Mouse (Mus musculus) midbrain, embryonic 13.5 days (tissue): ENCODE data around the gene Tmprss2. TPM values are rescaled to one million over a fixed set of nuclear protein-coding genes. Genes with fewer than 3 reads are reported as not detected.

ENCODE experiments used
- ATAC-seq: fragments of 200-750 bp; cut with Nextera tagmentation; 2 replicates; pipeline ENCODE4 v1.8.0; 2017; ENCODE audit warnings: mild to moderate bottlenecking, moderate TSS enrichment, moderate library complexity
- H3K27ac ChIP-seq: fragments of 300-500 bp; sonication (generic); 2 replicates; pipeline ENCODE4 v1.5.1; 2015; ENCODE audit warnings: inconsistent platforms, mild to moderate bottlenecking, moderate library complexity
- H3K27me3 ChIP-seq: fragments of 300-500 bp; sonication (generic); 2 replicates; pipeline ENCODE4 v1.6.1; 2015; ENCODE audit warnings: mild to moderate bottlenecking, inconsistent platforms
- H3K36me3 ChIP-seq: fragments of 300-500 bp; sonication (generic); 2 replicates; pipeline ENCODE4 v1.6.1; 2015; ENCODE audit warnings: mild to moderate bottlenecking, inconsistent platforms
- H3K4me1 ChIP-seq: fragments of 300-500 bp; sonication (generic); replicated peaks from 2 replicates; pipeline ENCODE4 v1.6.1; 2015; ENCODE audit warnings: inconsistent platforms
- H3K4me2 ChIP-seq: fragments of 300-500 bp; sonication (generic); replicated peaks from 2 replicates; pipeline ENCODE4 v1.6.1; 2015; ENCODE audit warnings: moderate library complexity, mild to moderate bottlenecking, inconsistent platforms
- H3K4me3 ChIP-seq: fragments of 300-500 bp; sonication (generic); replicated peaks from 2 replicates; pipeline ENCODE4 v1.5.1; 2015; ENCODE audit warnings: mild to moderate bottlenecking, inconsistent platforms
- H3K9ac ChIP-seq: fragments of 300-500 bp; sonication (generic); replicated peaks from 2 replicates; pipeline ENCODE4 v1.6.1; 2015; ENCODE audit warnings: mild to moderate bottlenecking, inconsistent platforms
- H3K9me3 ChIP-seq: fragments of 300-500 bp; sonication (generic); 2 replicates; pipeline ENCODE4 v1.6.1; 2016; ENCODE audit warnings: mild to moderate bottlenecking, inconsistent platforms
- WGBS: fragments of 180-500 bp; shearing (Covaris S2); methylation state at CpG from one replicate; pipeline ENCODE4 v1.1.7; 2015; 5-methylcytosine and 5-hydroxymethylcytosine counted together
- polyA plus RNA-seq: library from polyadenylated mRNA; unstranded; fragments of >200 nt; fragmentation: Nextera tagmentation; extraction: Ambion mirVana; gene quantifications from 2 replicates; pipeline ENCODE4 v1.2.1, GENCODE M21; 2015

Gene Tmprss2
- polyA plus RNA-seq, 1 experiment from 2014 or later = 0.05 TPM

GRCm38 (mm10) chr16:97569426-97569825, 41.6 kb downstream of the Tmprss2 start:
- no peak overlapping the region for H3K9ac ChIP-seq
- H3K4me3 ChIP-seq = no peak overlapping the region
- no peak overlapping the region for H3K27ac ChIP-seq
- no peaks in the 10 kb centered on the region for H3K36me3 ChIP-seq
- H3K4me1 ChIP-seq = no peaks in the 10 kb centered on the region
- H3K9me3 ChIP-seq = no peaks in the 10 kb centered on the region
- WGBS = 62% methylated on average over 1 of the region's 1 CpGs
- no peak for ATAC-seq
- H3K4me2 ChIP-seq = no peak overlapping the region
- H3K27me3 ChIP-seq = no peaks in the 10 kb centered on the region

- ATAC-seq = no peak
- no peak overlapping the region for H3K4me2 ChIP-seq
- H3K9ac ChIP-seq = no peak overlapping the region
- H3K27me3 ChIP-seq = no peaks in the 10 kb centered on the region
- H3K4me3 ChIP-seq = no peak overlapping the region
- H3K27ac ChIP-seq = no peak overlapping the region
- no peaks in the 10 kb centered on the region for H3K36me3 ChIP-seq
- 67% methylated on average over 9 of the region's 9 CpGs for WGBS
- H3K4me1 ChIP-seq = no peaks in the 10 kb centered on the region
- no peaks in the 10 kb centered on the region for H3K9me3 ChIP-seq
Observed at GRCm38 (mm10) chr16:97568662-97569061, 42.3 kb downstream of the Tmprss2 start.

GRCm38 (mm10) chr16:97544340-97544739, 66.7 kb downstream of the Tmprss2 start:
- H3K9me3 ChIP-seq = peaks cover 5% of the 10 kb centered on the region
- H3K9ac ChIP-seq = no peak overlapping the region
- no peak overlapping the region for H3K4me2 ChIP-seq
- no peaks in the 10 kb centered on the region for H3K4me1 ChIP-seq
- H3K27ac ChIP-seq = no peak overlapping the region
- WGBS = 81% methylated on average over 4 of the region's 4 CpGs
- H3K4me3 ChIP-seq = no peak overlapping the region
- no peaks in the 10 kb centered on the region for H3K36me3 ChIP-seq
- H3K27me3 ChIP-seq = no peaks in the 10 kb centered on the region
- ATAC-seq = no peak

- H3K9ac ChIP-seq = no peak overlapping the region
- H3K4me1 ChIP-seq = peaks cover 28% of the 10 kb centered on the region
- ATAC-seq = no peak
- H3K27ac ChIP-seq = no peak overlapping the region
- H3K9me3 ChIP-seq = peaks cover 5% of the 10 kb centered on the region
- no peaks in the 10 kb centered on the region for H3K36me3 ChIP-seq
- WGBS = 58% methylated on average over 1 of the region's 1 CpGs
- H3K4me2 ChIP-seq = no peak overlapping the region
- no peak overlapping the region for H3K4me3 ChIP-seq
- H3K27me3 ChIP-seq = no peaks in the 10 kb centered on the region
Observed at GRCm38 (mm10) chr16:97536859-97537258, 74.1 kb downstream of the Tmprss2 start.

DNA sequence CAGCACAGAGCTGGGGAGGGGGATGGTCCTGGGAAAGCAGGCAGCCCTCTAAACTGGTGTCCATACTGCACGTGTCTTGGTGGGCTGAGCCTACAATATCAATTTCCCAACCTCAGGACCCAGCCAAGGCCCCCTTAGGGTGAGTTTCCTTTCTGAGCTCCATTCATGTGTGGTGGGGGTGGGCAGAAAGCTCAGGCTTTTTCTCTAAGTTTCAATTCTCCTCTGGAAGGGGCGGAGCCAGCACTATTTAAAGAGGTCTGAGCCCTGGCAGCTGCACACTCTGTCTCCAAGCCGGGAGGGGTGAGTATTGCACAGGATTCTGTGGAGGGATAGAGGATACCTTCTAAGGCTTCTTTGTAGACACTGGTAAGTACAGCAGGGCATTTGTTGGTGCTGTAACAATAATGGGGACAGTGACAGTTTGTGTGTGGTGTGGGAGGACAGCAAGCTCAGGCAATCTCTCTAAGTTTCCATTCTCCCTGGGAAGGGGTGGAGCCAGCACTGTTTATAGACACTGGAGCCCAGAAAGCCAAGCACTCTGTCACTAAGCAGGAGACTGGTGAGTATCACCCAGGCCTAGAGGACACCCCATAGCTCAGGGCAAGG, 75.1 kb downstream of the Tmprss2 start:
- Histone ChIP-seq H3K27ac (peak overlapping the region; percentile 54; the same call in 1 of the 2 replicates), H3K4me1 (peaks cover 28% of the 10 kb centered on the region), H3K9ac (peak overlapping the region; percentile 48; the same call in 1 of the 2 replicates), H3K36me3 (no peaks in the 10 kb centered on the region), H3K27me3 (no peaks in the 10 kb centered on the region), H3K9me3 (no peaks in the 10 kb centered on the region), H3K4me3 (no peak overlapping the region), H3K4me2 (peak overlapping the region; percentile 11; the same call in 1 of the 2 replicates)
- WGBS = 3% methylated on average over 3 of the region's 3 CpGs
- ATAC-seq = peak; percentile 88

DNA sequence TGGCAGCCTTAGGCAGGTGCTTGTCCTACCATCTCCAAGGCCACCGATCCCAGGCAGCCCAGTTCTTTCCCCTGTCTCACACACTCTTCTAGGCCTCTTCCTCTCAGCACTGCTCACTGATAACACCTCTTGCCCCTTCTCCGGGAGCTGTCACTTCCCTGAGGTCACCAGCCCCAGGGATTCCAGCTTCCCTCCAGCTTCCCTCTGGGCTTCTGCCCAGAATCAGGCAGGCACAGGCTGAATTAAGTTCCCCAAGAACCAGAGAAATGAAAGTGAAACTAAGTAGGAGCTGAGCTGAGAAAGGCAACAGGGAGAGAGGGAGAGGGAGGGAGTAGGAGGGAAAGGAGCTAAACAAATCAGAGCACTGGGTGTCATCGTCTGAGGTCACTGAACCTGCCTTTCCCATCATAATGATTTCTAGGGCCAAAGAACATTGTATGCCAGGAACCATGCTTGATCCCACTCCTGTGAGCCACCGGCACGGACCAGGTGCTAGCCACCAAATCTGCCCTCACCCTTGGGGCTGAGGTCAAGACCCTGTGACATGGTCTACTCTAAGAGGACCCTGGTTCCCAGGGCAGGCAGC, 76.0 kb downstream of the Tmprss2 start:
- ATAC-seq = 0 out of 2 replicates have a peak, but pooled peaks have one; percentile 12
- WGBS = 45% methylated on average over 5 of the region's 5 CpGs
- 0 out of 2 replicates have a peak overlapping the region, but pooled peaks have one; percentile 13 for H3K4me2 ChIP-seq

GRCm38 (mm10) chr16:97534448-97534847, 76.5 kb downstream of the Tmprss2 start:
- Histone ChIP-seq H3K36me3 (no peaks in the 10 kb centered on the region), H3K9ac (peak overlapping the region; percentile 32; the same call in 1 of the 2 replicates), H3K4me1 (peaks cover 28% of the 10 kb centered on the region), H3K9me3 (no peaks in the 10 kb centered on the region), H3K27me3 (no peaks in the 10 kb centered on the region), H3K4me3 (no peak overlapping the region), H3K27ac (0 out of 2 replicates have a peak overlapping the region, but pooled peaks have one; percentile 51), H3K4me2 (0 out of 2 replicates have a peak overlapping the region, but pooled peaks have one; percentile 13)
- WGBS = 44% methylated on average over 1 of the region's 1 CpGs
- no peak for ATAC-seq

More for the DNA sequence above, 76.0 kb downstream of the Tmprss2 start:
- Histone ChIP-seq H3K27me3 (no peaks in the 10 kb centered on the region), H3K36me3 (no peaks in the 10 kb centered on the region), H3K4me1 (peaks cover 28% of the 10 kb centered on the region), H3K9me3 (no peaks in the 10 kb centered on the region), H3K4me3 (no peak overlapping the region), H3K27ac (peak overlapping the region; percentile 51), H3K9ac (peak overlapping the region; percentile 32; the same call in 1 of the 2 replicates)

DNA sequence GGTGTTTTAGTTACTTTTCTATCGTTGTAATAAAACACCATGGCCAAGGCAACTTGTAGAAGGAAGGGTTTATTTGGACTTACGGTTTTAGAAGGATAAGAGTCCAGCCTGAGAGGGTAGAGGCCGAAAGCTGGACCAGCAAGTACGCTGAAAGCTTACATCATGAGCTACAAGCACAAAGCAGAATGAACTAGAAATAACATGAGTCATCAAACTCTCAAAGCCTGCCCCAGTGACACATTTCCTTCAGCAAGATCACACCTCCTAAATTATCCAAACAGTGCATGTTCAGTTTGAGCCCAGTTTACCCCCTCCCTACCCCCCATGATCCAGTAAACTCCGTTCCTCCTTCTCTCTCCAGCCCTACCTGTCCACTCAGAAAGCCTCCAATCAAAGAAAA, 77.2 kb downstream of the Tmprss2 start:
- no peak overlapping the region for H3K9ac ChIP-seq
- 91% methylated on average over 5 of the region's 5 CpGs for WGBS
- no peak overlapping the region for H3K4me2 ChIP-seq
- H3K9me3 ChIP-seq = no peaks in the 10 kb centered on the region
- no peak overlapping the region for H3K27ac ChIP-seq
- H3K27me3 ChIP-seq = no peaks in the 10 kb centered on the region
- peaks cover 28% of the 10 kb centered on the region for H3K4me1 ChIP-seq
- H3K4me3 ChIP-seq = no peak overlapping the region
- ATAC-seq = no peak
- H3K36me3 ChIP-seq = no peaks in the 10 kb centered on the region

GRCm38 (mm10) chr16:97533126-97533525, 77.9 kb downstream of the Tmprss2 start:
- Histone ChIP-seq H3K36me3 (no peaks in the 10 kb centered on the region), H3K9ac (no peak overlapping the region), H3K4me2 (no peak overlapping the region), H3K4me1 (peaks cover 28% of the 10 kb centered on the region), H3K9me3 (no peaks in the 10 kb centered on the region), H3K27ac (no peak overlapping the region), H3K27me3 (no peaks in the 10 kb centered on the region), H3K4me3 (no peak overlapping the region)
- 88% methylated on average over 1 of the region's 1 CpGs for WGBS
- ATAC-seq = no peak

GRCm38 (mm10) chr16:97529241-97529640, 81.8 kb downstream of the Tmprss2 start:
- H3K27me3 ChIP-seq = no peaks in the 10 kb centered on the region
- WGBS = 93% methylated on average over 2 of the region's 2 CpGs
- H3K4me1 ChIP-seq = no peaks in the 10 kb centered on the region
- H3K4me2 ChIP-seq = no peak overlapping the region
- ATAC-seq = no peak
- no peak overlapping the region for H3K4me3 ChIP-seq
- H3K9me3 ChIP-seq = no peaks in the 10 kb centered on the region
- H3K36me3 ChIP-seq = no peaks in the 10 kb centered on the region
- no peak overlapping the region for H3K27ac ChIP-seq
- H3K9ac ChIP-seq = no peak overlapping the region

DNA sequence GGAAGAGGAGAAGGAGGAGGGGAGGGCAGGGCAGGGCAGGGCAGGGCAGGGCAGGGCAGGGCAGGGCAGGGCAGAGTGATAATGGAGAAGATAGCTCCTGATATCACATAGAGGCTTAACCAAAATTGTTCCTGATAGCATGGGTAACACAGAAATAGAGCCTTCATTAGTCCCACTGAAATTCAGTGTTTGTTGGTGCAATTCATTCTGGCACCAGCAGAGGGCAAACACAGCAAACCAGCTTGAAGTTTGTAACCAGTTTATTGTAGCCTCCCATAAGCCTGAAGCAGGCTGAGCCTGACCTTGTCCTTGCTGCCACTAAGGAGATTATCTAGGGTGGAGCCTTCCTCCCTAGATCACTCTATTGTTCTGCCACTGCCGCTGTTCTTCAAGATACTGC, 88.0 kb downstream of the Tmprss2 start:
- Histone ChIP-seq H3K27me3 (no peaks in the 10 kb centered on the region), H3K36me3 (no peaks in the 10 kb centered on the region), H3K27ac (no peak overlapping the region), H3K4me3 (no peak overlapping the region), H3K4me1 (no peaks in the 10 kb centered on the region), H3K9me3 (no peaks in the 10 kb centered on the region), H3K9ac (no peak overlapping the region), H3K4me2 (no peak overlapping the region)
- 0 out of 2 replicates have a peak, but pooled peaks have one; percentile 53 for ATAC-seq
- WGBS = 9% methylated on average over 1 of the region's 1 CpGs

- H3K4me3 ChIP-seq = no peak overlapping the region
- H3K27me3 ChIP-seq = no peaks in the 10 kb centered on the region
- H3K9me3 ChIP-seq = no peaks in the 10 kb centered on the region
- H3K4me1 ChIP-seq = no peaks in the 10 kb centered on the region
- no peak overlapping the region for H3K27ac ChIP-seq
- ATAC-seq = no peak
- no peak overlapping the region for H3K4me2 ChIP-seq
- no peak overlapping the region for H3K9ac ChIP-seq
- H3K36me3 ChIP-seq = no peaks in the 10 kb centered on the region
- WGBS = 86% methylated on average over 6 of the region's 6 CpGs
Observed at GRCm38 (mm10) chr16:97521983-97522382, 89.0 kb downstream of the Tmprss2 start.
